Mouse (Mus musculus) lung, adult 2 months (tissue): ENCODE results near the gene Usp12.

Source experiments
- CTCF ChIP-seq: fragments of 200-500 bp; IDR thresholded peaks from 2 replicates; pipeline ENCODE4 v1.5.1; 2011; ENCODE audit warnings: mild to moderate bottlenecking, low read length, control low read depth; ENCODE audit not compliant: insufficient read depth
- POLR2A ChIP-seq: fragments of 200-500 bp; IDR thresholded peaks from 2 replicates; pipeline ENCODE4 v1.6.1; 2011; ENCODE audit warnings: low read depth, mild to moderate bottlenecking, control low read depth, low read length, borderline replicate concordance; ENCODE audit errors: extremely low read depth

GRCm38 (mm10) chr5:146837967-146838720 is 43.3 kb upstream of the Usp12 start:
- TF ChIP-seq CTCF = no peak
- no peak for TF ChIP-seq POLR2A
